Mouse (Mus musculus): Measurements from ENCODE around the gene Gpatch3.

GRCm38 (mm10) chr4:133603056-133603455 is 28.5 kb downstream of the Gpatch3 start:
- no peak for TF ChIP-seq CTCF (IDR thresholded peaks at IDR 0.05)
- no peak for TF ChIP-seq POLR2A (IDR thresholded peaks at IDR 0.05; ENCODE audit: insufficient read depth, low read depth, low read length)

Measured in heart, adult 2 months (tissue).